In the genomic region with DNA sequence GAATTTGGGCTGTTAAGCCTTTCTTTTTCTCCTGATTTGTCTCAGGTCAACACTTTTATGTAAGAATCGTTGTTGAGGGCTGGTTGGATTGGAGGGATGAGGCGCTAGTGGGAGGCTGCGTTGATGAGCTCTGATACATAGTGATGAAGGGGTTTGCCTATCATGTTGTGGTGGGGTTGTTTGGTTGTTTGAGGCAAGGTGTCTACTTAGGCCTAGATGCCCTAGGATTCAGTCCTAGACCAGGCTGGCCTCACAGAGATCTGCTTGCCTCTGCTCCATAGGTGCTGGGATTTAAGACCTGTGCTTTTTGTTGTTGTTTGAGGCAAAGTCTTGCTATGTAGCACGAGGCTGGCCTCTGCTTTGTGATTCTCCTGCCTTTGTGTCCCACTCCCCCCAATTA, we compare ENCODE assay signal across 8 mouse cellular contexts. TPM values are rescaled to one million over a fixed set of nuclear protein-coding genes. Genes with fewer than 3 reads are reported as not detected.
DNase-seq lines count a peak whose midpoint lies in the region; ATAC-seq lines count a peak whose summit lies in the region.

No protein-coding gene starts in this region.

- peak overlapping the region; percentile 65; the same call in 1 of the 2 replicates for H3K4me3 ChIP-seq in lung, embryonic 15.5 days
- peak overlapping the region; percentile 92 for H3K4me3 ChIP-seq in embryonic facial prominence, embryonic 10.5 days
- H3K4me3 ChIP-seq in intestine, embryonic 16.5 days (ENCODE audit: low read length), result no peak overlapping the region
- peak overlapping the region; percentile 80; the same call in 1 of the 2 replicates for H3K4me3 ChIP-seq in neural tube, embryonic 14.5 days (ENCODE audit: low read depth, low read length)

- H3K27ac ChIP-seq in lung, embryonic 15.5 days, result peak overlapping the region; percentile 95
- no peak overlapping the region; the same call in 1 of the 2 replicates for H3K27ac ChIP-seq in embryonic facial prominence, embryonic 10.5 days (replicated peaks)
- no peak overlapping the region; the same call in 1 of the 2 replicates for H3K27ac ChIP-seq in intestine, embryonic 16.5 days (ENCODE audit: low read length)
- H3K27ac ChIP-seq in neural tube, embryonic 14.5 days (ENCODE audit: low read depth, low read length), result no peak overlapping the region

- no peak for ATAC-seq in lung, embryonic 15.5 days (ENCODE audit: borderline replicate concordance, extremely low read depth, low FRiP score, low TSS enrichment)
- no peak for ATAC-seq in intestine, embryonic 16.5 days
- no peak for ATAC-seq in neural tube, embryonic 14.5 days (ENCODE audit: low read depth)

- H3K36me3 ChIP-seq in lung, embryonic 15.5 days, result peaks cover 4% of the 10 kb centered on the region; the same call in 1 of the 2 replicates
- H3K36me3 ChIP-seq in embryonic facial prominence, embryonic 10.5 days (replicated peaks), result peaks cover 29% of the 10 kb centered on the region
- H3K36me3 ChIP-seq in intestine, embryonic 16.5 days (ENCODE audit: control insufficient read depth, insufficient read depth, low read length), result no peaks in the 10 kb centered on the region
- no peaks in the 10 kb centered on the region for H3K36me3 ChIP-seq in neural tube, embryonic 14.5 days (ENCODE audit: control insufficient read depth, insufficient read depth, low read length)

- no peaks in the 10 kb centered on the region for H3K27me3 ChIP-seq in lung, embryonic 15.5 days
- no peaks in the 10 kb centered on the region for H3K27me3 ChIP-seq in embryonic facial prominence, embryonic 10.5 days (replicated peaks; ENCODE audit: low read depth, poor library complexity, severe bottlenecking)
- H3K27me3 ChIP-seq in intestine, embryonic 16.5 days (replicated peaks; ENCODE audit: control insufficient read depth, insufficient read depth, low read length), result no peaks in the 10 kb centered on the region
- no peaks in the 10 kb centered on the region for H3K27me3 ChIP-seq in neural tube, embryonic 14.5 days (ENCODE audit: control insufficient read depth, insufficient read depth, low read length)

- H3K9me3 ChIP-seq in lung, embryonic 15.5 days, result no peaks in the 10 kb centered on the region
- no peaks in the 10 kb centered on the region for H3K9me3 ChIP-seq in embryonic facial prominence, embryonic 10.5 days
- no peaks in the 10 kb centered on the region for H3K9me3 ChIP-seq in intestine, embryonic 16.5 days (ENCODE audit: control insufficient read depth, low read length)
- H3K9me3 ChIP-seq in neural tube, embryonic 14.5 days (ENCODE audit: control insufficient read depth, low read length), result no peaks in the 10 kb centered on the region

- H3K9ac ChIP-seq in lung, embryonic 15.5 days, result no peak overlapping the region
- H3K9ac ChIP-seq in intestine, embryonic 16.5 days (ENCODE audit: low read depth, low read length), result no peak overlapping the region
- no peak overlapping the region for H3K9ac ChIP-seq in neural tube, embryonic 14.5 days (replicated peaks; ENCODE audit: low read depth, low read length)

- 73% methylated on average over 4 of the region's 4 CpGs for WGBS in lung, embryonic 15.5 days
- WGBS in embryonic facial prominence, embryonic 10.5 days, result 87% methylated on average over 4 of the region's 4 CpGs
- 85% methylated on average over 4 of the region's 4 CpGs for WGBS in intestine, embryonic 16.5 days
- 75% methylated on average over 4 of the region's 4 CpGs for WGBS in neural tube, embryonic 14.5 days

- peaks cover 25% of the 10 kb centered on the region for H3K4me1 ChIP-seq in lung, embryonic 15.5 days
- H3K4me1 ChIP-seq in embryonic facial prominence, embryonic 10.5 days, result peaks cover 23% of the 10 kb centered on the region
- peaks cover 8% of the 10 kb centered on the region; the same call in 1 of the 2 replicates for H3K4me1 ChIP-seq in intestine, embryonic 16.5 days (ENCODE audit: control insufficient read depth, insufficient read depth, low read length)
- peaks cover 4% of the 10 kb centered on the region for H3K4me1 ChIP-seq in neural tube, embryonic 14.5 days (ENCODE audit: control insufficient read depth, insufficient read depth, low read length)

- H3K4me2 ChIP-seq in lung, embryonic 15.5 days, result peak overlapping the region; percentile 86
- peak overlapping the region; percentile 92 for H3K4me2 ChIP-seq in intestine, embryonic 16.5 days (ENCODE audit: low read depth, low read length)
- peak overlapping the region; percentile 60; the same call in 1 of the 2 replicates for H3K4me2 ChIP-seq in neural tube, embryonic 14.5 days (ENCODE audit: low read depth, low read length)

- DNase-seq in lung, postnatal 25 days (ENCODE audit: low spot score), result no peak
- no peak for DNase-seq in embryonic facial prominence, embryonic 10.5 days (ENCODE audit: low spot score)
- no peak for DNase-seq in urinary bladder, postnatal 25 days (ENCODE audit: low spot score)
- no peak for DNase-seq in right cerebral cortex, postnatal 4 days
- DNase-seq in right cerebral cortex, postnatal 14 days, result no peak

RNA-seq across cellular contexts. Expression of gene Mta3, which starts 1.4 kb away (rescaled TPM):
- polyA plus RNA-seq in lung, embryonic 15.5 days (2015; fragmentation: Nextera tagmentation; extraction: Ambion mirVana), result 47.7 and 51.5 TPM in 2 replicates
- 38.4 and 40.5 TPM in 2 replicates for polyA plus RNA-seq in embryonic facial prominence, embryonic 10.5 days (2016; fragmentation: Nextera tagmentation; extraction: Ambion mirVana)
- polyA plus RNA-seq in intestine, embryonic 16.5 days (2015; fragmentation: Nextera tagmentation; extraction: Ambion mirVana), result 33.2 and 35.0 TPM in 2 replicates
- polyA plus RNA-seq in neural tube, embryonic 14.5 days (2014; fragmentation: Nextera tagmentation; extraction: Ambion mirVana), result 35.0 and 36.8 TPM in 2 replicates
